Mouse (Mus musculus) heart, embryonic 11.5 days (tissue): ENCODE results near the gene Tbx15. TPM values are rescaled to one million over a fixed set of nuclear protein-coding genes. Genes with fewer than 3 reads are reported as not detected.
"Not testable (repeated sequence)": the region's sequence is repeated elsewhere in the genome, so short reads cannot be mapped to it uniquely, and the experiment has no call there.

Experiments used
- ATAC-seq: fragments of 200-750 bp; cut with Nextera tagmentation; replicated peaks from 2 replicates; pipeline ENCODE4 v1.8.0; 2017; ENCODE audit warnings: moderate library complexity; ENCODE audit not compliant: insufficient number of reproducible peaks, low FRiP score, low TSS enrichment
- H3K27ac ChIP-seq: fragments of 300-500 bp; sonication (generic); 2 replicates; pipeline ENCODE4 v1.5.1; 2014; ENCODE audit warnings: mild to moderate bottlenecking, low read depth, low read length
- H3K27me3 ChIP-seq: fragments of 300-500 bp; sonication (generic); 2 replicates; pipeline ENCODE4 v1.6.1; 2014; ENCODE audit warnings: mild to moderate bottlenecking, low read length, mixed read lengths; ENCODE audit not compliant: control insufficient read depth, insufficient read depth
- H3K36me3 ChIP-seq: fragments of 300-500 bp; sonication (generic); 2 replicates; pipeline ENCODE4 v1.6.1; 2014; ENCODE audit warnings: mild to moderate bottlenecking, low read length, moderate library complexity, mixed read lengths; ENCODE audit not compliant: control insufficient read depth, insufficient read depth
- H3K4me1 ChIP-seq: fragments of 300-500 bp; sonication (generic); 2 replicates; pipeline ENCODE4 v1.6.1; 2014; ENCODE audit warnings: low read length; ENCODE audit not compliant: control insufficient read depth, insufficient read depth
- H3K4me2 ChIP-seq: fragments of 300-500 bp; sonication (generic); 2 replicates; pipeline ENCODE4 v1.6.1; 2014; ENCODE audit warnings: mild to moderate bottlenecking, moderate library complexity
- H3K4me3 ChIP-seq: fragments of 300-500 bp; sonication (generic); 2 replicates; pipeline ENCODE4 v1.5.1; 2014; ENCODE audit warnings: low read depth, low read length
- H3K9ac ChIP-seq: fragments of 300-500 bp; sonication (generic); 2 replicates; pipeline ENCODE4 v1.6.1; 2014; ENCODE audit warnings: mild to moderate bottlenecking, low read depth, low read length, moderate library complexity
- H3K9me3 ChIP-seq: fragments of 300-500 bp; sonication (generic); replicated peaks from 2 replicates; pipeline ENCODE4 v1.6.1; 2016; ENCODE audit warnings: low read length; ENCODE audit not compliant: control insufficient read depth
- WGBS: fragments of 180-500 bp; shearing (Covaris S2); extraction: QIAGEN DNeasy Blood & Tissue Kit; methylation state at CpG from one replicate; pipeline ENCODE4 v1.1.7; 2014; ENCODE audit not compliant: insufficient replicate concordance; 5-methylcytosine and 5-hydroxymethylcytosine counted together
- polyA plus RNA-seq: library from polyadenylated mRNA; unstranded; fragments of >200 nt; fragmentation: Nextera tagmentation; extraction: Ambion mirVana; gene quantifications from 2 replicates; pipeline ENCODE4 v1.2.1, GENCODE M21; 2014

The Tbx15 gene
- polyA plus RNA-seq, 1 experiment from 2014 or later = 0.40 TPM

DNA sequence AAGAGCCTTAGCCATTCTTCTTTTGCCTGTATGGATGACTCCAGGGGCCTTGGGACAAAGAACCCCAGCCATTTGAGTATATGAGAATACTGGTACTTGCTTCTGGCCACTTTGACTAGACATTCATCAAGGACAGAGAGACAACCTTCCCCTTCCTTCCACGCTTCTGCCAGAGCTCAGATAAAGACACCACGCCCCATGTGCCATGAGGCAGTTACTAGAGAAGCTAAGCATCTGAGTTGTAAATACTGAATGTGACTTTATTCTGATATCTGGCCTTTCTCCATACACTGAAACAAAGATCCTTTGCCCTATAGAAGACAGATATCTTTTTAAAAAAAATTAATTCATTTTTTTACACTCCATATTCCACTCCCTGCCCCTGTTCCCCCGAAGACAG lies 39.5 kb downstream of the Tbx15 start:
- no peaks in the 10 kb centered on the region for H3K4me1 ChIP-seq
- H3K27ac ChIP-seq = no peak overlapping the region
- H3K36me3 ChIP-seq = no peaks in the 10 kb centered on the region
- no peak overlapping the region for H3K4me3 ChIP-seq
- H3K9me3 ChIP-seq = no peaks in the 10 kb centered on the region
- no peak overlapping the region for H3K9ac ChIP-seq
- H3K4me2 ChIP-seq = no peak overlapping the region
- no peaks in the 10 kb centered on the region for H3K27me3 ChIP-seq
- WGBS = 68% methylated on average over 3 of the region's 3 CpGs
- no peak for ATAC-seq

DNA sequence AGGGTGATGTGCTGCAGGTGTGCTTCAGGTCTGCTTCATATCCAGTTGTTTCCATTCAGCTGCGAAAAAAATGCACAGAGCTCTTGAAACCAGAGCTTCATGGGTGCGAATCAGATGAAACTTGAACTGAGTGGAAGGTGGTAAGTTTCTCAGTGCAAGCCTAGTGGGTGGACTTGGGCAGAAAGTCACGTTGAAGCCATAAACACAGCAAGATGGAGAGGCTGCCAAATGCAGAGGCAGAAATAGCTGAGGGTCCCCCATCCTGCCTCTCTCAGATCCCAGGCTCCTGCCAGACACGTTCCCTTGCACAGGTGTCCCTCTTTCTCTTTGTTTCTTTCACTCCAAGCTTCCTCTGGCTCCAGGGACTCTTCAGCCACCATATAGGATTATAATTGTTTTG lies 41.3 kb downstream of the Tbx15 start:
- ATAC-seq = no peak
- Histone ChIP-seq H3K9ac (no peak overlapping the region), H3K27me3 (no peaks in the 10 kb centered on the region), H3K36me3 (no peaks in the 10 kb centered on the region), H3K4me2 (no peak overlapping the region), H3K4me1 (no peaks in the 10 kb centered on the region), H3K4me3 (no peak overlapping the region), H3K9me3 (no peaks in the 10 kb centered on the region), H3K27ac (no peak overlapping the region)
- WGBS = 59% methylated on average over 4 of the region's 4 CpGs

DNA sequence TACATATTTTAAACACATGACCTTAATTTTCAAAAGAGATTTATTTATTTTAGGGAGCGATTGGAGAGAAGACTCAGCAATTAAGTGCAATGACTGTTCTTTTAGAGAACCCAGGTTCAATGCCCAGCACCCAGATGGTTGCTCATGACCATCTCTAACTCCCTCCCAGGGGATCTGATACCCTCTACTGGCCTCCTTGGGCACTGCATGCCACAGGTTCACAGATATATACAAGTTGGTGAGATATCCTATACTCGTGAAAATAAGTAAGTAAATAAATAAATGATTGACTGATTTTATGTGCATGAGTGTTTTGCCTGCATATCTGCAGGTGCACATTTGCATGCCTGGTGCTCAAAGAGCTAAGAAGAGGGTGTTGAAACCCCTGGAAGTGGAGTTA lies 48.1 kb downstream of the Tbx15 start:
- no peaks in the 10 kb centered on the region for H3K4me1 ChIP-seq
- ATAC-seq = no peak
- 43% methylated on average over 2 of the region's 2 CpGs for WGBS

DNA sequence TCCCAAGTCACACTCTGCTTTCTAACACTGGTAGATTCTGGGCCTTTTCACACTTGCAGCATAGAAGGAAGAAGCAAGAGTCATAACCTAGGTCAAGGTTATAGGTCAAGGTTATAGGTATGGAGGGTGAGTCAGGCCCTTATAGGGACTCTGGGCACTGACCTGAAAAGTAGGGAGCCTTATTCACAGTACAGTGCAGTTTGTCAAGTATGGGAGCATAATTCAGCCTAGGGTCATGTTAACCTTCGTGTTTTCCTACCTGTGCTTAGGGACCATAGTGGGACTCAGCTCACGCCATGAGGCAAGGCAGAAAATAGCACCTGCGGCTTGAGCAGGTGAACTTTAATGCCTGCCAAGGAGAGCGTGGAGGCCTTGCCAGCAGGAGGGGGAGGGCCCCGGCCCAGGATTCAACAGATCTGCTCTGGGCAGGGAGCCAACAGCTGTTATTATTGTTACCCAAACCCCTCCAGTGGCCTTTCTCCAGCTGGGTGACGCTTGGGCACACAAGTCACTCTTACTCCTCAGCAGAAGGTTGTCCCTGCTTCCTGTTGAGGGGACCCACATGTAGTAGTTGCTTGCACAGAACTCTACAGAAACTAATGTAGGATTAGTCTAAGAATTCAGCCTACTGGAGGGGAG lies 50.0 kb downstream of the Tbx15 start:
- Histone ChIP-seq H3K4me2 (no peak overlapping the region), H3K4me1 (no peaks in the 10 kb centered on the region), H3K27me3 (no peaks in the 10 kb centered on the region), H3K36me3 (no peaks in the 10 kb centered on the region), H3K9me3 (no peaks in the 10 kb centered on the region), H3K27ac (no peak overlapping the region), H3K4me3 (no peak overlapping the region), H3K9ac (no peak overlapping the region)
- peak; percentile 39; the same call in 1 of the 2 replicates for ATAC-seq
- 30% methylated on average over 6 of the region's 6 CpGs for WGBS

More for the DNA sequence above, 48.1 kb downstream of the Tbx15 start:
- H3K4me2 ChIP-seq = no peak overlapping the region
- H3K9ac ChIP-seq = no peak overlapping the region
- H3K9me3 ChIP-seq = no peaks in the 10 kb centered on the region
- no peak overlapping the region for H3K4me3 ChIP-seq
- no peak overlapping the region for H3K27ac ChIP-seq
- H3K36me3 ChIP-seq = no peaks in the 10 kb centered on the region
- H3K27me3 ChIP-seq = no peaks in the 10 kb centered on the region

DNA sequence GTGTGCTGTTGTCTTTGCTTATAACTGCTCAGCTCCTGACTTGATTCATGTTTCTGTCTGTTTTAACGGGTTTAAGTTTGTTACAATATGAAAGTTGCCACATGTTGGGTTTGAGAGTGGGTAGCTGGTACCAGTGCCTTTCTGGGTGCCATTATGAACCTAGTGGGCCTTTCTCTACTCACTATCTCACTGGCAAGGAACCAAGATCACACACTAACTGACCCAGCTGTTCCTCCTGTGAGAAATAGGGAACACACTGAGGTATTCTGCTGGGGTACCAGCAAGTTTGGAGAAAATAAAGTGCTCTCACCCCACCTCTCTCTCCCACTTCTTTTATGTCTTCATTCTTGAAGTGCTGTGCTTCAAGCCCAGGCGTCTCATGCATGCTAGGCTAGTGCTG lies 50.7 kb downstream of the Tbx15 start:
- 76% methylated on average over 2 of the region's 2 CpGs for WGBS
- no peak for ATAC-seq

DNA sequence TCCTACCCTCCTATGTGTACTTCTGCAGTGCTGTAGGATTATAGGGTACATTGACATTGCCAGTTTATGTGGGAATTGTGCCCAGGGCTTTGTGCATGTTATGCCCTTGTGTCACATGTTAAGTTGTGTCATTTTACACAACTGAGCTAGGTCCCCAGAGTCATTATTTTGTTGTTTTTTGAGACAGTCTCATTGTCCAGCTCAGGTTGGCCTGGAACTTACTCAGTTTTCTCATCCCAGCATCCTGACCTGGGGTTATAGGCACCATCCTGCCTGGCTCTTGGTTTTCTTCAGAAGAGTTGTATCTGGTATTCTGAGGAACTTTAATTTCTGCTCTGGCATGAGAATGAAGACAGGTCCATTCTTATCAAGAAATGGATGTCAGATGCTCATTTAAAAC lies 51.2 kb downstream of the Tbx15 start:
- Histone ChIP-seq H3K36me3 (no peaks in the 10 kb centered on the region), H3K27ac (no peak overlapping the region), H3K4me3 (no peak overlapping the region), H3K9me3 (no peaks in the 10 kb centered on the region), H3K4me1 (no peaks in the 10 kb centered on the region), H3K27me3 (no peaks in the 10 kb centered on the region), H3K4me2 (no peak overlapping the region), H3K9ac (no peak overlapping the region)
- no peak for ATAC-seq

More for the DNA sequence above, 50.7 kb downstream of the Tbx15 start:
- Histone ChIP-seq H3K9ac (no peak overlapping the region), H3K9me3 (no peaks in the 10 kb centered on the region), H3K4me1 (no peaks in the 10 kb centered on the region), H3K27me3 (no peaks in the 10 kb centered on the region), H3K36me3 (no peaks in the 10 kb centered on the region), H3K4me3 (no peak overlapping the region), H3K4me2 (no peak overlapping the region), H3K27ac (no peak overlapping the region)

DNA sequence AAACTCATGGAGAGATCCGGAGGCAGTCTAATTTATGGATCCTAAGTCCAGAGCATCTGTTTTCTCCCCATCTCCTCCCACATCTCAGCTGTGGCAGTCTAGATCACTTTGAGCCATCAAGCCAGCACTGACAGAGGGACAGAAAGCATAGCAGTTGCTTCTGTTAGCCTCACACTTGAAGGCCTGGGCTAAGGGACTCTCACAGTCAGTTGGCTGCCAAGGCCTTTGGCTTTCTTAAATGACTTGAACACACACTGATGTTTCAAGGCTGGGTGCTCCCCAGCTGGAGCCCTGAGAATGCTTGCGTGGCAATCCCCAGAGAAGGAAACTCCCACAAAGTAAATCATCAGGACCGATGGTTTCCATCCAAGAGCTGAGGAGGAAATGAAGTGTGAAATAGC lies 52.4 kb downstream of the Tbx15 start:
- Histone ChIP-seq H3K27ac (no peak overlapping the region), H3K9me3 (no peaks in the 10 kb centered on the region), H3K4me2 (no peak overlapping the region), H3K36me3 (no peaks in the 10 kb centered on the region), H3K9ac (no peak overlapping the region), H3K4me3 (no peak overlapping the region), H3K27me3 (no peaks in the 10 kb centered on the region), H3K4me1 (no peaks in the 10 kb centered on the region)
- WGBS = 81% methylated on average over 3 of the region's 3 CpGs
- no peak for ATAC-seq

DNA sequence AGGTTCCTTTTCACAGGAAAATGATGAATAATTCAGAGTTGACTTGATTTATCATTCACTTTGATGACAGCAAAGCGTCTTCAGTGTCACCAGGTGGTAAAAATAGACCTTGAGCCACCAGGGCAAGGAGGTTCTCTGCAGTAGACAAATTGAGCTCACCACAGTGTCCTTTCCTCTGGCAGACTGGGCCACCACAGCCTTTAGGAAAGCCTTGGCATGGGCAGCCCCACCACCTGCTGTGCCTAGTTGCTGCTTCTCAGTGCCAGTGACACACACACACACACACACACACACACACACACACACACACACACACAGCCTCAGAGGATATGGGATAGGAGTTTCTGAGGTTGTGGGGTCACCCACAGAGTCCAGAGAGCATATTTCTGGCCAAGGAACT lies 54.0 kb downstream of the Tbx15 start:
- not testable (repeated sequence) for H3K4me3 ChIP-seq, H3K9ac ChIP-seq, H3K27ac ChIP-seq, ATAC-seq, H3K27me3 ChIP-seq, H3K4me2 ChIP-seq, H3K36me3 ChIP-seq, H3K9me3 ChIP-seq, H3K4me1 ChIP-seq
- WGBS = 63% methylated on average over 1 of the region's 1 CpGs

DNA sequence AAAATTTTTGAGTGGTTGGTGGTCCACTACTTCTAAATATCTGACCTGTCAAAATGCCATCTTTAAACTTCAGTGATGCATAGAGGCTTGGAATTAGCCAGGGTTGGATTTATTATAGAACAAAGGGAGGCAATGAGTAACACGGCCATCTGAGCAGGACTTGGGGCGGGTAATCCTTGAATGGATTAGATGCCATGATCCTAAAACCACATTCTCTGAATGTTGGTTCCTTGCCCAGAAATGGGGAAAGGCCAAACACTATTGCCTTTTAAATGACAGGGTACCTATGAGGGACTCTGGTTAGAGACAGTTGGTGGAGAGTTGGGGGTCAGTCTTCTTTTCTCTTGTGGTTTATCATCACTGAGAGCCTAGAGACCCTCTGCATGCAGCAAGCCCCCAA lies 55.1 kb downstream of the Tbx15 start:
- no peak for ATAC-seq
- Histone ChIP-seq H3K27me3 (no peaks in the 10 kb centered on the region), H3K4me1 (no peaks in the 10 kb centered on the region), H3K36me3 (no peaks in the 10 kb centered on the region), H3K9me3 (no peaks in the 10 kb centered on the region), H3K9ac (no peak overlapping the region), H3K4me3 (no peak overlapping the region), H3K4me2 (no peak overlapping the region), H3K27ac (no peak overlapping the region)
- WGBS = 86% methylated on average over 2 of the region's 2 CpGs
